Mouse (Mus musculus) ovary, postnatal 36 days (tissue): ENCODE measurements around the gene Glis1.
"Not testable (repeated sequence)": the region's sequence is repeated elsewhere in the genome, so short reads cannot be mapped to it uniquely, and the experiment has no call there.

Experiments used
- DNase-seq: peaks from one replicate; pipeline ENCODE4 v3.0.0; 2022; ENCODE audit warnings: low spot score, mixed read lengths

Gene Glis1

DNA sequence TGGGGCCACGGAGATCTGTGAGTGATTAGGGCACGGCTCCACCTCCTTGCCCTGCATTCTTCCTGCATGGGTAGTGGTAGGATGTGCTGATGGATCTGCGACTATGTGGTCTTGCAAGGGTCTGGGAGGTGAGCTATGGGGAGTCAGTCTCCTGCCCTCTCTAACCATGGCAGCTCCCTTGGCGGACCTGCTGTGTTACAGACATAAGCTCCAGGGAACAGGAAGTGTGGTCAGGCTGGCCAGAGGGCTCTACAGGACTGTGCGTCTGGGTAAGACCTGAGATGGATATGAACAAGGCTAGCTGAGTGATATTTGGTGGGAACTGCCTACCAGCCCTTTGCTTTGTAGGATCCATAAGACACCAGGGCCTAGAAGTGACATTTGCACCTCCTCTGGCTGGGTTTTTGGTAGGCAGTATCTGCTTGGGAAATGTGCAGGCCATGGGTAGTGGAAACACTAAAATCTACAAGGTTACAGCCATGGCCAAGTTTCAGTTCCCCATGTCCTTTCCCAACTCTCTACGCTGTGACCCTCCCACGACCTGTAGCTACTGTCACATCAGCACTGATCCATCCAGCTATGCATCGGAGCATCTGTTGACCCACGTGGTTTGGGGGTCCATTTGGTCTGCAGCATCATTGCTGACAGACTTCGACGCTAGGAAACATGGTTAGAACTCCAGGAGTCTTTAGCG is 142.9 kb downstream of the Glis1 start:
- no peak for DNase-seq

DNA sequence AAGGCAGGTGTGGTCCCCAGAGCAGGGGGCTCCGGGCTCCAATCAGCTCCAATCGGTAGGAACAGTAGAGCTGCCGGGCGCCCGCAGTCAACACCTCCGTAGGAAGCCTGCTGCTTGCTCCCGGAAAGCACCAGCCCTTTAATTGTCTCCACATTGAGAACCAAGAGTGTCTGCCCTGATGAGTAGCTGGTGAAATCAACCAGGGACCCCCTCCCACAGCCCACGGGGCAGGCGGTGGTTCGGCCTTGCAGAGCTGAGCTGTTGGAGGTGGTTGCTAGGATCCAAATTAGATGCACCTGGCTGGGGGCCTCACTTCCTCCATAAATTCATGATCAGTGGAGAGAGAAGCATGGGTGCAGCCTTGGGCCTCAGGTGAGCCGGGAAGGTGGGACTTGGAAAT is 146.5 kb downstream of the Glis1 start:
- DNase-seq: no peak

DNA sequence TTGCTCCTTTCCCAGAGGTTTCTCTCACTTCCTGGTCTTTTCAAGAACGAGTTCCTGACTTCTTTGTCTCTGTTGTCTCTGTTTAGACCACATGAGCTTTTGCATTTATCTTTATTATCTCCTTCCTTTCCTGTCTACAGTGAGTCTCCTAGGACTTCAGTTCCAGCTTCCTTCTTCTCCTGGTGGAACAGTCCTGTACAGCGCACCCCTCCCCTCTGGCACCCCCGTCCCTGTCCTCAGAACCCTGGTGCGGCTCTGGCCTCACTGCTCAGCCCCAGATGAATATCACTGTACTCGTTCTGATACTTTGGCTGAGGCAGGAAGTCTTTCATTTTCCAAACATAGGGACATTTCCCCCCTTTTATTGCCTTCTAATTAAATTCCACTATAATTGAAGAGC is 152.0 kb downstream of the Glis1 start:
- DNase-seq: no peak

DNA sequence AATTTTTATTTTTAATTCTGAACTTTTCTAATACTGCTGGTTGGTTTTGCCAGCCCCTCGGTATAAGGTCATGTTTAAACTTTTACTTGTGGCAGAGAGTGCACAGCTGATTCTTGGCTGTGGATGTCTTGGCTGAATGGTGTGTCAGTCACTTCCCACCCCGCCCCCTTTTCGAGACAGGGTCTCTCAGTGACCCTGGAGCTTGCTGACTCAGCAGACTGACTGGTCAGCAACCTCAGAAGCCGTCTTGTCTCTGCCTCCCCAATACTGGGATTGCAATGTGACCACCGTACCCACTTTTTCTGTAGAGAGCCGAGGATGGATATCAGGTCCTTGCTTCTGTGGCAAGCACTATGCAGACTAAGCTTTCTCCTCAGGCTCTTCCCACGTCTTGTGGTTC is 154.2 kb downstream of the Glis1 start:
- DNase-seq: no peak

DNA sequence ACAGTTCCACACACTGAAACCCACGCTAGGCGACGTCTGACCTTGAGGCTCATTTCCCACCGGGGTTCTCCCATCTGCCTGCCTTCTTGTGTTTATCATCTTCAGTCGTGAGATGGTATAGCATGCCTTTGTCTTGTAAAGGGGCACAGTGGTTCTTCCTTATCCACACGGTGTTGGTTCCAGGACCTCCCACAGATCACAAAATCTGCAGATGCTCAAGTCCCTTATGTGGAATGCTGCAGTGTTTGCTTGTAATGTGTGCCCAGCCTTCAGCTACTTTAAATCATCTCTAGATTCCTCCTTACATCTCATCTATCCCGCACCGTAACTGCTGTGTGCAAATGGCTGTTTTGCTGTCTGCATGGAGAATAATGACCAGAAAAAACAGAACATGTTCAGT is 154.7 kb downstream of the Glis1 start:
- DNase-seq: no peak

DNA sequence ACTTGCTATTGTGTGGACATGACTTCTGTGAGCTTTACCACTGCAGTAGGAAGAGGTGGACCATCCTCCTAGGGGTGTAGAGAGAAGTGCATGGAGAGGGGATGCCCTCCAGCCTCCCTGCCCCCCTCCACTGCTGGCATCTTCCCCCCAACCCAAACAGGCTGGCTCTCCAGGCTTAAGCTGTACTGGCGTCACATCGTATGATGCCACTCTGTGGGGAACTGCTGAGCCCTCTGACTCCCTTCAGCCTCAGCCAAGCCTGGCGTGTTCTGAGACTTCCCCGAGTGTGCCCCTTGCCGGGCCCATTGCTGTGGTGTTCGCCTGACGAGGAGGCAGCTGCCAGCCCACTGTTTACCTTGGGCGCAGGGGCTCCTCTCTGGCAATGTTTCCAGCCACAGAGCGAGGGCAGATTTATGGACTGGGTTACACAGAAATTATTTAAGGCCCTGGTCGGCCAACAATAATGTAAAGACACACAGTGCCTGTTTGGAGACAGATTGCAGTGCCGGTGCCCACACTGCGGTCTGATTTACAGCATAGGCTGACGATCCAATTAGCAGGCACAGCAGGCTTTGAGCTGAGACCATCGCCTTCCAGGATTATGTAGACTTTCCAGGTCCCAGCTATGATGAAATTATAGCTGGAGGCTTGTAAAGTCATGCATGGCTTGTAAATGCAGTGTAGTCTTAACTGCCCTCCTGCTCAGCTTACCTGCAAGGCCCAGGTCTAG is 156.6 kb downstream of the Glis1 start:
- no peak for DNase-seq

DNA sequence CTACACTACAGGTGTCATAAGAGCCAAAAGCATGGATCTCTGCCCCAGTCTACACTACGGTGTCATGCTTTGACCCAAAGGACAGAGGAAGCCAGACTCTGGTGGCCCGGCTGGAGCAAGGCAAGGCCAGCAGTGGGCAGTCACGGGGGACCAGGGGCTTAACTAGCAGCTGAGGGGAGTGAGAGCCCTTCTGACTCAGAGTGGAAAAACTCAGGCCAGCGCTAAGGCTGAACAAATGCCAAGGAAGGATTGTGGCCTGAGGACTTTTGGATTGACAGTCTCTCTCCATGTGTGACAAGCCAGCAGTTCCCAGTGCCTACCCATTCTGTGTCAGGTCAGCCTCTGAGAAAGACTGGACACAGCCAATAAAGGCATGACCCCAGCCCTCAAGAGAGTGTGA is 159.0 kb downstream of the Glis1 start:
- no peak for DNase-seq

DNA sequence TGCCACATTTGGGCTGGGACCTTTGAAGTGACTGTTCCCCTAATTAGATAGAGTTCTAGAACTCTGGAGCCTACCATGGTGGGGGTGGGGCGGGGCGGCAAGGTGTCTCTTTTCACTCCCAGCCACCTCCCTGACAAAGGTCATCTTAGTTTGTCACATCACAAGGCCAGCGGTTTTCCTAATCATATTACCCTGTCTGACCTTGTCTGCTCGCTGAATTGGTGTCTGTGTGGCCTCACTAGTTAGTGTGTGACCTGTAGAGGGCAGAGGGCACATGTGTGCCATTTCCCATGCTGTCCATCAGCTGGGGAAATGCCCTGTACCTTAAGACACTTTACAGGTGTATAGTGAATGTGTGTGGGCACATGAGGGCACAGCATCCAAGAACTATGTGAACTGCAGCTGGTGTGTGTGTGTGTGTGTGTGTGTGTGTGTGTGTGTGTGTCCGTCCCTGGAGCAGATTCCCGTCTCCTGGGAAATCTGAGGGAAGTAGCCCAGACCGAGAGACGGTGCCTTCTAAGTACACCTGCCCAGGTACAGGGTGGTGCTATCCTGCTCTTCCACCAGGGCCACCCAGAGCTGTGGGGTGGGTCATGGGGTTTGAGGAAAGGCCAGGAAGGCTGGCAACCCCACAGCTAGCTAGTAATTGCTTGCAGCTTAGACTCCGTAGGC is 163.0 kb downstream of the Glis1 start:
- DNase-seq: no peak

DNA sequence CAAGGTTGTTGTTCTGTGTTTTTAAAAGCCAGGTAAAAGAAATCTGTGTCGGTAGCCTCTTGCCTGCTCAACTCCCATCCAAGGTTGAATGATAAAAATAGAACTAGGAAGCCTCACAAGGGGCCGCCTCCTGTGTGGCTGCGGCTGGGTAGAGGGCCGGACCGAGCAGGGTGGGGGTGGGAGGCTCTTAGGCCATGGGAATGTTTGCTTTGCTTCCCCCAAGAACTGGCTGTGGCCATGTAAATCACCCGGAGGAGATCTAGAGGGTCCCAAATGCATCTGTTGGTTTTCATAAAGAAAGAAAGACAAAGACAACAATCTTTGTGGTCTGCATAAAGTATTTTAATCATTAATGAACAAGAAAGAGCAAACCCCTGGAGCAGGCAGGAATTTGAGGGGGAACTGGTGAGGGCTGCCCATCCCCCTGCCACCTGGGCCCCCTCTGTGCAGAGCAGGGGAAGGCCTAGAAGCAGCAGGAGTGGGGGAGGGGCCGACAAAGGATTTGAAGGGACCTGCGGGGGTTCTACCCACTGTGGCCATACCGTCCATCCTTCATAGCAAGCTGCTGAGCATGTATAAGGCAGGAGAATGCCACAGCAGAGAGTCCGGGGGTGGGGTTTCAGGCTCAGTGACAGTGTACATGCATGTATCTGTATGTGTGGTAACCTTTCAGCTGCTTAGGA is 163.6 kb downstream of the Glis1 start:
- DNase-seq: no peak

DNA sequence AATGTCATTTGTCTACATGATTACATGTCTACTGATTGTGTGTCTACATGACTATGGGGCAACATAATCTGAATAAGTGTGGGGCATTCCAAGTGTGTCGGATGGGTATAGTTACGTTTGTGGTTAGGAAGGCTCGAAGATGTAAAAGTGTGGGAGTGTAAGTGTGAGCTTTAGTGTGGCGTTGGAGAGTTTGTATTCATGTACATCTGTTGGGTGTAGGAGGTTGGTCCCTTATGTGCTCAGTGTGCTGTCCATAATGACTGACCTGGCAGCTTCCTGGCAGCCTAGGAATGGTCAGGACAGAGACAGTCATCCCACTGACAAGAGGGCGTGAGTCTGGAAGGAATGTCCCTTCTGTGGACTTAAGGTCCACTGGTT is 164.2 kb downstream of the Glis1 start:
- not testable (repeated sequence) for DNase-seq

DNA sequence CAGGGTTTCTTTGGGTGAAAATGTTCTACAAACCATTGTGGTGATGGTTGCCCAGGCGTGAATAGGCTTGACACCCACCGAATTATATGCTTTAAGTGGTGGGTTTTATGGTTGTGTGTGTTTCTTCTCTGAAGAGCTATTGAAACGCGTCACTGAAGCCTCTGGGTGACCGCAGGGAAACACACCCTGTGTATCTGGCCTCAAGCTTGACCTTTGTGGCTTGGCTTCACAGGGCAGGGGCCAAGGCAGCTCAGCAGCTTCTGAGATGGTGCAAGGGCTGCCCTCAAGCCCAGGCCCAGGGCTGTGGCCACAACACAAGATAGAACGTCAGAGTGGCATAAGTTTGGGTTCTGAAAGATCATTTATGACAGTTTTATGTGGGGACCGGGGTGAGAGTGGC is 167.9 kb downstream of the Glis1 start:
- DNase-seq: no peak

DNA sequence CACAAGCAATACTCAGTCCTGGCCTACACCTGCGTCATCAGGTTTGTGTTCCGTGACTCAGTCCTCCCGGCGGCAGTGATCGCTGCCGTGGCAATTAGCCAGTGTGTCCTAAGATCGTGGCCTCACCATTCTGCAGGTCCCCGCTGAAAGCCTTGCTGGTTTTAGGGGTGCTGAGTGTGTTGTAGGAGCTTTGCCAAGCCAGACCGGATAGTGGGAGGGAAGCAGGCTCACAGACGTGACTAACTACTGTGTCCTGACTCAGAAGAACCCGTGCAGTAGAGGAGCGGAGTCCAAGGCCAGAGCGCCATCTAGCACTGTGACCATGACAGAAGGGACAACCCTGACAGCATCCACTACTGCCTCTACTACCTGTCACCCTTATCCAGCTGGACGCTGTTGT is 168.4 kb downstream of the Glis1 start:
- peak; percentile 26 for DNase-seq

DNA sequence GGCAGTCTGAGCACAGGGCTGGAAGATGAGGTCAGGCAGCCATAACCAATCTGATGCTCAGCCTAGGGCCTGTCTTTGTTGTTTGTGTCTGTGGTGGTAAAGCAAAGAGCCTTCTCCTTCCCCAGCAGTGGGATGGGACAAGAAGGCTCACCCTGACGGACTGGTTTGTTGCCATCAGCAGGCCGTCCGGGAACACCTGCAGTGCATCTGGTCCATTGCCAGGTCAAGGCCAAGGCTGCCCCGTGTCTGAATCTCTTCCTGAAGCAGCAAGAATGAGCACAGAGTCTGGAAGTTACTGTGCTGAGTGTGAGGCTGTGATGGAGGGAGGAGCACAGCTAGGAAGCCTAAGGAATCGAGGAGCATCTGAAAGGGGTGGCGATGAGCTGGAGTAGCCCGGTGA is 168.8 kb downstream of the Glis1 start:
- DNase-seq: no peak

DNA sequence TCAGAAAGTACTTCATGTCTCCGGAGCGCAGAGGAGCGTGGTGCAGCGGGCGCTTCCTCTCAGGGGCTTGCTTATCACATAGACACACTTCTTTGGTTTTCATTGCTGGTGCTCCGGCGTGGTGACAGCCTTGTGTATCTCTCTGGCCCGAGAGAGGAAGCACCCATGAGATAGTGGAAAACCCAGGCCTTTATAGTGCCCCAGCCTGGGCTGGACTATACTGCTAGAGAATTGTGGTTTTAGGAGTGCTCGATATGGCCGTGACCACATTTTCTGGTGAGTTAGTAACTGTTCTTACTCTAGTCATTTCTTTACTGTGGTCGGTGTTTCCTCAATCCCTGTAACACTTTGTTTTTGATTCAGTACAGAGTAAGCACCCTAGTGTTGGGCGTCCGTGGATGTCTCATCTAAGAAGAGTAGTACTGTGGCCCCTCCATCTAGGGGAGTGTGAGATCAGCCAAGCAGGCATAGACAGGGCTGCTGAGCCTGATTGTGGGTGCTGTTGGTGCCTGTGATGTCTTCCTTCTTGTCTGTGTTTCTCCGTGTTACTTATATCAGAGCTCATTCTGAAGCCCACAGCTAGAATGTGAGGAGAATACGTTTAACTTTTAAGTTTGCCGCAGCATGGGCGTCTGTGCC is 171.7 kb downstream of the Glis1 start:
- DNase-seq: no peak

DNA sequence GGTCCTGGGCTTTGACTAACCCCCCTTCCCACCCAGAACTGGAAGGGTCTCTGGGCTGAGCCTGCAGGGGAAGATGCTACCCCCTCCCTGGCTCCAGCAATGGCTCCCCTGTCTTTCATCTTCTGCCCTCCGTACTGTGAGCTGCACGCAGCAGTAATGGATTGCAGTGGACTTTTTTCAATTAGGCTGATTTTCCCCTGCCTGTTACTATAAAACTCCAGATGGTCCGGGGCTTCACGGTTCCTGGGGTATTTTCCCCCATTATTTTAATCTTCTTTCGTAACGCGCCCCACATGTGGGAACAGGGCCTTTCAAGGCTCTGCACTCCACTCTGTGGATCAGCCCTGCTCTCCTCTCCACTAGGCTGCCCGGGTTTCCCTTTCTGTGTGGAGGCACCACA is 175.4 kb downstream of the Glis1 start:
- DNase-seq: no peak

DNA sequence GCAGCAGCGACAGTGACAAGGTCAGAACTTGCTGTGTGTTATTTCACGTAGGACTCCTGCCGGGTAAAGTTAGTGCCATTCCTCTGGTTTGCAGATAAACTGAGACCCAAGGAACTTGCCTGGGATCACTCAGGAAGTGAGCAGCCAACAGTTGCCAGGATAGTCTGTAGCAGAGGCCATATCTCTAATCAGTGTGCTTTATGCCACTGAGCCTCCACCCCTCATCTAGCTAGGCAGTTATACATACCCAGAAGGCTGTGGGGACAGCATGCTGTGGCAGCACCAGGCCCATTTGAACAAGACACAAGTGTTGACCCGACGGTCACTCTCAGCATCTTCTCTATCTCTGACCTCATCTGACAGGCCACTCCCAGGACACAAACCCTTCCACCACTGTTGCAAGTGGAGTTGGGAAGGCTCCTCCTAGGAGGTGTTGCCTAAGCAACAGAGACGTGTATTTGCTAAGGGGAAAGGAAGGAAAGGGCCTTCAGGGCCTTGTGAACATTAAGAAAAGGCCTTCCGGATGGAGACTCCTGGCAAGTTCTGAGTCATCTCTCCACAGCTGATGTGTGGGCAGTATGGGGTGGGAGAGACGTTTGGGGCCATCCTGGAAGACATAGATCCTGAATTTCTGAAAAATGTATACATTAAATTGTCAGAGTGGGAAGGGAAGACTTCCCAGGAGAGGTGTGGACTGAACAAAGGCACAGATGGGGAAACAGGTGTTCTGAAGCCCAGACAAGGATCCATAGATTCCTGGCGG is 177.7 kb downstream of the Glis1 start:
- no peak for DNase-seq

DNA sequence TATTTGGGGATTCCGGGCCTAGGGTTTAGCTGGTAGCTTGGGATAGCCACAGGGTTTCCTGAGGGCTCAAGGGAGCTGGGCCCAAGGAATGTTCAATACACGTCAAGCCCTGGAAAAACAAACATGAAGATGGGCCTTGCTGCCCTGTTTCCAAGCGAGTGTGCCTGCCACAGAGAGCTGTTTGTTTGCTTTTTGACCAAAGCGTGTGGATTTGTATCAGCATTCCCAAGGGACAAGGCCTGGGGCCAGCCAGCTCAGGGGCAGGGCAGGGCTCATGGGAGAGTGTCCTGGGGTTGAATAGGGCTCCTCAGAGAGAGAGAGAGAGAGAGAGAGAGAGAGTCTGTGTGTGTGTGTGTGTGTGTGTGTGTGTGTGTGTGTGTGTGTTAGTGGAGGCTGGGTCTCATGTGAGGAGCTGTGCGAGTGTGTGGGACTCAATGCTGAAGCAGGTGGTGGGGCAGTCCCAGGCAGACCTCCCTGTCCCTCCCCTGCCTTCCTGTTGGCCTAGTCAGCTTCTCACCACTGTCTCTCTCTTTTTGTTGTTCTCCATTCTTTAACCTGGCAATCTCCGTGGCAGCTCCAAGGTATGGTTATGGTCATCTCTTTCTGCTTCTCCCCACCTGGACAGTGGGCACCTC is 183.3 kb downstream of the Glis1 start:
- no peak for DNase-seq

DNA sequence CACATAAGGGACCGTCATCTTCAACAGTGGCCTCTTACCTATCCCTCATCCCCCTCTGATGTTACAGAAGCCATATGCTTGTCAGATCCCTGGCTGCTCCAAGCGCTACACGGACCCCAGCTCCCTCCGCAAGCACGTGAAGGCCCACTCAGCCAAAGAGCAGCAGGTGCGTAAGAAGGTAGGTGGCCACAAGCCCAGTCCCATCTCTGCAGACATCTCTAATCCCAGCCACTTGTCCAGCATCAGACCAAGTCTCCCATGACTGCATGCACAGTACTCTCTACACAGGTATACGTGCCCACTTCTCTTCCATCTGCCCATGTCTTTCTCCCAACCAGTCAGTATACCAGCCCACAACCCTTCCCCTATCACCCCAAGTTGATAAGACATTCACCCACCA is 185.1 kb downstream of the Glis1 start:
- no peak for DNase-seq

DNA sequence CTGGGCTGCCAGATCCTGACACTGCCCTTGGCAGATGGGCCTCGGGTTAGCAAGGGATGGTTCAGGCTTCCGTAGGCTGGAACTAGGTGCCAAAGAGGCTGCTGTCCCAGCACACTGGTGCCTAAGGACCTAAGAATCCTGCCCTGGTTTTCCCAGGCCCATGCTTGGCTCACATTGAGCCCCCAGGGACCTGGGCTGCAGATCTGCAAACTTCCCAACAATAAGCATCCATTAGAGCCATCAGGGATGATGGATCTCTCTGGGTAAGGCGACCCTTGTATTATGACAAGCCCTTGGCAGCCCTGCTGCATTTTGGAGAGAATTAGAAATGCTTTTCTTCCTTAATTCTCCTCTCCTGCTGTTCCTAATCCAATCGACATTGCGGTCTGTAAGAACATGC is 187.0 kb downstream of the Glis1 start:
- DNase-seq: no peak

DNA sequence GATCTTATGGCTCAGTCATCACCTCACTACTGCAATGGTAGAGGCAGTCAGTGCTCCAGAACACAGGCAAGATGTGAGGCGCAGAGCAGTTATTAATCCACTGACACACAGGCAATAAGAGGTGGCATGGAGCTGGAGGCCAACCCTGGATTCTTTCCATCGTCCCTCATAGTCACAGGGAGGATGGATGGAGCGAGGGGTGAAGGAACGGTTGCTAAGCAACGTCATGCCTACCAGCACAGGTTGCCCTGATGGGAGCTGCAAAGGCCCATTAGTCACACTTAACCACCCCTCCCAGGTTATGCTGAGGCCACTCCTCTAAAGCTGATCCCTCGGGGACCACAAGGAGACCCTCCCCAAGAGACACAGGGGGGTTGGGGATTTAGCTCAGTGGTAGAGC is 187.9 kb downstream of the Glis1 start:
- no peak for DNase-seq

DNA sequence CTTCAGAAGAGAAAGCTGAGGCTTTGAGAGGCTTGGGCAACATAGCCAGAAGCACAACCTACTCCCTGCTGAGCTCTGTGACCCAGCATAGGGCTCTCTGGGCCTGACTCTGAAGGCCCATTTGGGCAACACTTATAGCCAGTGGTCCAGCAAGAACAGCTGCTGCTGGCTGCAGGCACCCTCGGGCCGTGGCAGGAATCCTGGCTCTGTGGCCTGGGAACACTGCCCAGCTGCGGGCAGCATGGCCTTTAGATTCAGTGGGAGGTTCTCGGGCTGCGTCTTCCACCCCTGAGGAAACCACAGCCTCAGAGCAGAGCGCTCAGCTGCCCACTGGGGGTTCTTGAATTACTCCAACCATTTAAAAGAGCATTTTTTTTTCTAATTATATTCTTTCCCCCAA is 189.5 kb downstream of the Glis1 start:
- peak; percentile 24 for DNase-seq
